Mouse (Mus musculus) testis, adult 2 months (tissue): ENCODE data around the gene Elmo2.

Experiments
- CTCF ChIP-seq: fragments of 200-500 bp; IDR thresholded peaks from 2 replicates; pipeline ENCODE4 v1.5.1; 2012; ENCODE audit warnings: low read depth, mild to moderate bottlenecking, inconsistent platforms, low read length, moderate library complexity; ENCODE audit not compliant: control insufficient read depth, insufficient read depth, insufficient replicate concordance
- POLR2A ChIP-seq: fragments of 200-500 bp; IDR thresholded peaks from 2 replicates; pipeline ENCODE4 v1.6.1; 2012; ENCODE audit warnings: low read depth, mild to moderate bottlenecking, inconsistent platforms, low read length, moderate library complexity; ENCODE audit not compliant: control insufficient read depth

- TF ChIP-seq CTCF: no peak
- TF ChIP-seq POLR2A: no peak
Measured at GRCm38 (mm10) chr2:165310818-165311425, 15.4 kb downstream of the Elmo2 start.
